In the genomic region with DNA sequence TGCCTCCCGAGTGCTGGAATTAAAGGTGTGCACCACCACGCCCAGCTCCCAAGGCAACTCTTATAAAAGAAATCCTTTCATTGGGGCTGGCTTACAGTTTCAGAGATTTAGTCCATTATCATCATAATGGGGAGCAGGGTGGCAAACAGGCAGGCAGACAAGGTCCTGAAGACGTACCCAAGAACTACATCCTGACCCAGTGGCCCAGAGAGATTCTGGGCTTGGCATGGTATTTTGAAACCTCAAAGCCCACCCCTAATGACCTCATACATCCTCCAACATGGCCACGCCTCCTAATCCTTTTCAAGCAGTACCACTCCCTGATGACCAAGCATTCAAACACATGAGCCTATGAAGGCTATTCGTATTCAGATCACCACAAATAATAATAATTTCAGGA, we compare ENCODE assay signal across 26 mouse cellular contexts.
"Had no signal": no experiment of that assay in that cellular context is flagged by ENCODE, and none has a peak within 500 bp of the region (broad histone marks: within the 10 kb centered on the region; RNA-seq: fewer than 3 reads in every experiment).

No protein-coding gene starts in this region.

- H3K27ac ChIP-seq: heart, adult 2 months; hindbrain, embryonic 10.5 days; hindbrain, embryonic 12.5 days; hindbrain, embryonic 14.5 days; intestine, embryonic 15.5 days; layer of hippocampus, adult 2 months; limb, embryonic 13.5 days; limb, embryonic 15.5 days; liver, embryonic 12.5 days; liver, embryonic 14.5 days had no signal

- ATAC-seq: hindbrain, embryonic 16.5 days; inflammation-experienced regulatory T-cells, adult 6 months; intestine, embryonic 15.5 days; intestine, postnatal 0 days; liver, embryonic 12.5 days had no signal

- H3K36me3 ChIP-seq: heart, embryonic 12.5 days; hindbrain, embryonic 10.5 days; hindbrain, embryonic 12.5 days; intestine, embryonic 15.5 days; limb, embryonic 13.5 days; limb, embryonic 15.5 days; liver, embryonic 12.5 days had no signal

- H3K4me2 ChIP-seq: heart, embryonic 12.5 days; hindbrain, embryonic 12.5 days; hindbrain, embryonic 14.5 days; intestine, embryonic 15.5 days; limb, embryonic 13.5 days; limb, embryonic 15.5 days; liver, embryonic 12.5 days had no signal

- H3K4me1 ChIP-seq: liver, embryonic 12.5 days had no signal

- H3K9me3 ChIP-seq: intestine, embryonic 15.5 days; limb, embryonic 15.5 days had no signal

- H3K4me3 ChIP-seq: heart, adult 2 months; heart, embryonic 12.5 days; hindbrain, embryonic 10.5 days; hindbrain, embryonic 12.5 days; intestine, embryonic 15.5 days; layer of hippocampus, adult 2 months; limb, embryonic 13.5 days; limb, embryonic 15.5 days; liver, embryonic 12.5 days had no signal

- DNase-seq: gastrocnemius, postnatal 14 days; gastrocnemius, postnatal 36 days; heart, adult 11 months; heart, adult 2 months; heart, postnatal 10 days; heart, postnatal 4 days; kidney, adult 18-20 months; kidney, adult 8-10 months; kidney, postnatal 10 days; kidney, postnatal 25 days; kidney, postnatal 4 days; left cerebral cortex, postnatal 4 days; lung, adult 18-20 months had no signal

- H3K9ac ChIP-seq: heart, embryonic 12.5 days; hindbrain, embryonic 12.5 days; hindbrain, embryonic 14.5 days; intestine, embryonic 15.5 days; limb, embryonic 13.5 days; limb, embryonic 15.5 days; liver, embryonic 12.5 days; liver, embryonic 14.5 days had no signal
